In genomic region chr6:35420924-35421323, GRCm38 (mm10) we compare ENCODE assay signal across 15 mouse cellular contexts.
"Had no signal": no experiment of that assay in that cellular context is flagged by ENCODE, and none has a peak within 500 bp of the region (broad histone marks: within the 10 kb centered on the region; RNA-seq: fewer than 3 reads in every experiment).

No protein-coding gene starts in this region.

- H3K9ac ChIP-seq: limb, embryonic 12.5 days; limb, embryonic 15.5 days; liver, embryonic 12.5 days; liver, embryonic 15.5 days had no signal

- H3K4me2 ChIP-seq: limb, embryonic 12.5 days; limb, embryonic 15.5 days; liver, embryonic 12.5 days; liver, embryonic 15.5 days; midbrain, embryonic 11.5 days had no signal

- H3K4me3 ChIP-seq: limb, embryonic 12.5 days; limb, embryonic 15.5 days; liver, embryonic 12.5 days; liver, embryonic 15.5 days had no signal

- ATAC-seq: intestine, postnatal 0 days; liver, embryonic 12.5 days had no signal

- H3K9me3 ChIP-seq: limb, embryonic 15.5 days; liver, embryonic 12.5 days; liver, embryonic 15.5 days had no signal

- H3K4me1 ChIP-seq: limb, embryonic 12.5 days; limb, embryonic 15.5 days; liver, embryonic 12.5 days; liver, embryonic 15.5 days had no signal

- DNase-seq: kidney, adult 2 months; kidney, postnatal 25 days; left cerebral cortex, postnatal 4 days; lung, adult 2 months; lung, postnatal 14 days; lung, postnatal 4 days; midbrain, embryonic 14.5 days; thymus, postnatal 25 days had no signal

- H3K27ac ChIP-seq: kidney, postnatal 0 days; limb, embryonic 12.5 days; limb, embryonic 15.5 days; liver, embryonic 12.5 days; liver, embryonic 15.5 days had no signal

- H3K27me3 ChIP-seq: limb, embryonic 12.5 days; limb, embryonic 15.5 days; liver, embryonic 12.5 days; liver, embryonic 15.5 days had no signal

- H3K36me3 ChIP-seq: limb, embryonic 12.5 days; limb, embryonic 15.5 days; liver, embryonic 12.5 days; liver, embryonic 15.5 days had no signal
